Mouse (Mus musculus) intestine, embryonic 16.5 days (tissue): ENCODE data around the gene Fbxl17. TPM values are rescaled to one million over a fixed set of nuclear protein-coding genes. Genes with fewer than 3 reads are reported as not detected.

Experiments
- ATAC-seq: fragments of 200-750 bp; cut with Nextera tagmentation; 2 replicates; pipeline ENCODE4 v1.8.0; 2017; ENCODE audit warnings: moderate TSS enrichment, moderate library complexity
- H3K27ac ChIP-seq: fragments of 300-500 bp; sonication (generic); 2 replicates; pipeline ENCODE4 v1.5.1; 2014; ENCODE audit warnings: mild to moderate bottlenecking, low read length
- H3K27me3 ChIP-seq: fragments of 300-500 bp; sonication (generic); replicated peaks from 2 replicates; pipeline ENCODE4 v1.6.1; 2014; ENCODE audit warnings: low read length, control low read depth, mixed read lengths; ENCODE audit not compliant: control insufficient read depth, insufficient read depth
- H3K36me3 ChIP-seq: fragments of 300-500 bp; sonication (generic); 2 replicates; pipeline ENCODE4 v1.6.1; 2014; ENCODE audit warnings: low read length, control low read depth; ENCODE audit not compliant: control insufficient read depth, insufficient read depth
- H3K4me1 ChIP-seq: fragments of 300-500 bp; sonication (generic); 2 replicates; pipeline ENCODE4 v1.6.1; 2014; ENCODE audit warnings: low read length, control low read depth, mixed read lengths; ENCODE audit not compliant: control insufficient read depth, insufficient read depth
- H3K4me2 ChIP-seq: fragments of 300-500 bp; sonication (generic); 2 replicates; pipeline ENCODE4 v1.6.1; 2014; ENCODE audit warnings: low read depth, low read length, control low read depth
- H3K4me3 ChIP-seq: fragments of 300-500 bp; sonication (generic); 2 replicates; pipeline ENCODE4 v1.5.1; 2014; ENCODE audit warnings: mild to moderate bottlenecking, low read length
- H3K9ac ChIP-seq: fragments of 300-500 bp; sonication (generic); 2 replicates; pipeline ENCODE4 v1.6.1; 2014; ENCODE audit warnings: low read depth, low read length
- H3K9me3 ChIP-seq: fragments of 300-500 bp; sonication (generic); 2 replicates; pipeline ENCODE4 v1.6.1; 2016; ENCODE audit warnings: low read length, control low read depth; ENCODE audit not compliant: control insufficient read depth
- WGBS: fragments of 180-500 bp; shearing (Covaris S2); extraction: QIAGEN DNeasy Blood & Tissue Kit; methylation state at CpG from one replicate; pipeline ENCODE4 v1.1.7; 2014; 5-methylcytosine and 5-hydroxymethylcytosine counted together
- polyA plus RNA-seq: library from polyadenylated mRNA; unstranded; fragments of >200 nt; fragmentation: Nextera tagmentation; extraction: Ambion mirVana; gene quantifications from 2 replicates; pipeline ENCODE4 v1.2.1, GENCODE M21; 2015

Fbxl17 gene
- polyA plus RNA-seq, 1 experiment from 2014 or later = 2.3 TPM

GRCm38 (mm10) chr17:63053311-63053710 lies 446.5 kb downstream of the Fbxl17 start:
- Histone ChIP-seq H3K9me3 (no peaks in the 10 kb centered on the region), H3K27me3 (no peaks in the 10 kb centered on the region), H3K36me3 (no peaks in the 10 kb centered on the region), H3K4me1 (no peaks in the 10 kb centered on the region), H3K4me3 (no peak overlapping the region), H3K9ac (no peak overlapping the region), H3K27ac (no peak overlapping the region), H3K4me2 (no peak overlapping the region)
- no peak for ATAC-seq
- WGBS = 69% methylated on average over 3 of the region's 3 CpGs

GRCm38 (mm10) chr17:63046401-63046800 lies 453.4 kb downstream of the Fbxl17 start:
- H3K27ac ChIP-seq = no peak overlapping the region
- ATAC-seq = no peak
- H3K4me3 ChIP-seq = no peak overlapping the region
- H3K36me3 ChIP-seq = no peaks in the 10 kb centered on the region
- no peaks in the 10 kb centered on the region for H3K4me1 ChIP-seq
- H3K9ac ChIP-seq = no peak overlapping the region
- H3K4me2 ChIP-seq = no peak overlapping the region
- H3K27me3 ChIP-seq = no peaks in the 10 kb centered on the region
- WGBS = 42% methylated on average over 3 of the region's 3 CpGs
- H3K9me3 ChIP-seq = no peaks in the 10 kb centered on the region

- no peak overlapping the region for H3K9ac ChIP-seq
- H3K27ac ChIP-seq = no peak overlapping the region
- H3K4me2 ChIP-seq = no peak overlapping the region
- 72% methylated on average over 13 of the region's 13 CpGs for WGBS
- H3K36me3 ChIP-seq = no peaks in the 10 kb centered on the region
- H3K9me3 ChIP-seq = peaks cover under 1% of the 10 kb centered on the region; the same call in 1 of the 2 replicates
- H3K27me3 ChIP-seq = no peaks in the 10 kb centered on the region
- ATAC-seq = no peak
- H3K4me3 ChIP-seq = no peak overlapping the region
- no peaks in the 10 kb centered on the region for H3K4me1 ChIP-seq
Observed at GRCm38 (mm10) chr17:63045297-63045696, 454.5 kb downstream of the Fbxl17 start.

- no peak for ATAC-seq
- H3K9me3 ChIP-seq = peaks cover 7% of the 10 kb centered on the region; the same call in 1 of the 2 replicates
- 81% methylated on average over 9 of the region's 9 CpGs for WGBS
Observed at GRCm38 (mm10) chr17:63043046-63043675, 456.7 kb downstream of the Fbxl17 start.

GRCm38 (mm10) chr17:63037562-63037961 lies 462.3 kb downstream of the Fbxl17 start:
- Histone ChIP-seq H3K4me2 (no peak overlapping the region), H3K9me3 (peaks cover 7% of the 10 kb centered on the region; the same call in 1 of the 2 replicates), H3K27ac (no peak overlapping the region), H3K9ac (no peak overlapping the region), H3K36me3 (no peaks in the 10 kb centered on the region), H3K27me3 (no peaks in the 10 kb centered on the region), H3K4me3 (no peak overlapping the region), H3K4me1 (no peaks in the 10 kb centered on the region)
- 90% methylated on average over 3 of the region's 3 CpGs for WGBS
- no peak for ATAC-seq

More at GRCm38 (mm10) chr17:63043046-63043675, 456.7 kb downstream of the Fbxl17 start:
- Histone ChIP-seq H3K36me3 (no peaks in the 10 kb centered on the region), H3K4me3 (no peak overlapping the region), H3K27me3 (no peaks in the 10 kb centered on the region), H3K27ac (no peak overlapping the region), H3K4me2 (no peak overlapping the region), H3K9ac (no peak overlapping the region), H3K4me1 (no peaks in the 10 kb centered on the region)

- Histone ChIP-seq H3K36me3 (no peaks in the 10 kb centered on the region), H3K9ac (no peak overlapping the region), H3K4me3 (no peak overlapping the region), H3K27me3 (no peaks in the 10 kb centered on the region), H3K4me1 (no peaks in the 10 kb centered on the region), H3K9me3 (no peaks in the 10 kb centered on the region), H3K4me2 (no peak overlapping the region), H3K27ac (no peak overlapping the region)
- ATAC-seq = no peak
- 83% methylated on average over 5 of the region's 5 CpGs for WGBS
Observed at GRCm38 (mm10) chr17:63033141-63033540, 466.7 kb downstream of the Fbxl17 start.

GRCm38 (mm10) chr17:63029105-63029504 lies 470.7 kb downstream of the Fbxl17 start:
- 59% methylated on average over 4 of the region's 4 CpGs for WGBS
- H3K4me2 ChIP-seq = no peak overlapping the region
- H3K9me3 ChIP-seq = no peaks in the 10 kb centered on the region
- H3K4me1 ChIP-seq = peaks cover 2% of the 10 kb centered on the region; the same call in 1 of the 2 replicates
- H3K9ac ChIP-seq = no peak overlapping the region
- H3K27ac ChIP-seq = no peak overlapping the region
- ATAC-seq = no peak
- H3K4me3 ChIP-seq = no peak overlapping the region
- H3K36me3 ChIP-seq = no peaks in the 10 kb centered on the region
- H3K27me3 ChIP-seq = no peaks in the 10 kb centered on the region

- 47% methylated on average over 15 of the region's 15 CpGs for WGBS
- no peaks in the 10 kb centered on the region for H3K36me3 ChIP-seq
- H3K4me3 ChIP-seq = no peak overlapping the region
- no peak overlapping the region for H3K27ac ChIP-seq
- no peaks in the 10 kb centered on the region for H3K27me3 ChIP-seq
- H3K9me3 ChIP-seq = no peaks in the 10 kb centered on the region
- H3K9ac ChIP-seq = no peak overlapping the region
- H3K4me2 ChIP-seq = no peak overlapping the region
- H3K4me1 ChIP-seq = peaks cover 2% of the 10 kb centered on the region; the same call in 1 of the 2 replicates
- no peak for ATAC-seq
Observed at GRCm38 (mm10) chr17:63025238-63025637, 474.6 kb downstream of the Fbxl17 start.

GRCm38 (mm10) chr17:63017605-63018167 lies 482.1 kb downstream of the Fbxl17 start:
- no peak for ATAC-seq
- Histone ChIP-seq H3K36me3 (no peaks in the 10 kb centered on the region), H3K4me1 (no peaks in the 10 kb centered on the region), H3K27me3 (no peaks in the 10 kb centered on the region), H3K4me2 (no peak overlapping the region), H3K27ac (no peak overlapping the region), H3K4me3 (no peak overlapping the region), H3K9me3 (no peaks in the 10 kb centered on the region), H3K9ac (no peak overlapping the region)
- 80% methylated on average over 3 of the region's 3 CpGs for WGBS
